Mouse (Mus musculus) spleen, adult 2 months (tissue): ENCODE measurements around the gene Gm21969.

Experiments
- CTCF ChIP-seq: fragments of 200-500 bp; IDR thresholded peaks from 2 replicates; pipeline ENCODE4 v1.5.1; 2011; ENCODE audit warnings: mild to moderate bottlenecking, inconsistent platforms; ENCODE audit not compliant: insufficient read depth, insufficient read length, insufficient replicate concordance; ENCODE audit errors: extremely low read depth
- POLR2A ChIP-seq: fragments of 200-500 bp; IDR thresholded peaks from 2 replicates; pipeline ENCODE4 v1.6.1; 2011; ENCODE audit warnings: low read depth, low read length, inconsistent platforms

- TF ChIP-seq CTCF = no peak
- TF ChIP-seq POLR2A = no peak
Observed at GRCm38 (mm10) chr4:139624706-139625105, 21.7 kb downstream of the Gm21969 start.
